Mouse (Mus musculus): ENCODE results near the gene H2-Eb1.

H2-Eb1 gene

GRCm38 (mm10) chr17:34301670-34302190 lies 3.9 kb upstream of the H2-Eb1 start:
- TF ChIP-seq GATA4 (IDR thresholded peaks at IDR 0.05; ENCODE audit: insufficient replicate concordance, low read length): no peak

DNA sequence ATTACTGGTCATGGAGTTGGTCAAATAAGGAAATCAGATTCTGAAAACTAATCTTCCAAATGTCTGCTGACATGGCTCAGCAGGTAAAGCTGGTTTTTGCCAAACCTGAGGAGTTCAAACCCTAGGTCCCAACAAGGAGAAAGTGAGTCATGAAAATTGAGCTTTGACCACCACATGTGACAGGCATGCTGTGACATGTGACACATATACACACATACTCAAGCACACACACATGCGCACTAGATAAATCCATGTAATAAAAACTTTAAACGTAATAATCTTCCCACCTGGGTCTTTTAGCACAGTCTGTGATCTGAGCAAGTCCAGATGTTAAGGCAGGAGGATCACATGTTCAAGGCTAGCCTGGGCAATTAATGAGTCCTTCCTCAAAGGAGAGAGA lies 1.9 kb upstream of the H2-Eb1 start:
- no peak for TF ChIP-seq GATA4 (IDR thresholded peaks at IDR 0.05; ENCODE audit: insufficient replicate concordance, low read length)

GRCm38 (mm10) chr17:34304751-34305150 lies 916 bp upstream of the H2-Eb1 start:
- no peak for TF ChIP-seq GATA4 (IDR thresholded peaks at IDR 0.05; ENCODE audit: insufficient replicate concordance, low read length)

DNA sequence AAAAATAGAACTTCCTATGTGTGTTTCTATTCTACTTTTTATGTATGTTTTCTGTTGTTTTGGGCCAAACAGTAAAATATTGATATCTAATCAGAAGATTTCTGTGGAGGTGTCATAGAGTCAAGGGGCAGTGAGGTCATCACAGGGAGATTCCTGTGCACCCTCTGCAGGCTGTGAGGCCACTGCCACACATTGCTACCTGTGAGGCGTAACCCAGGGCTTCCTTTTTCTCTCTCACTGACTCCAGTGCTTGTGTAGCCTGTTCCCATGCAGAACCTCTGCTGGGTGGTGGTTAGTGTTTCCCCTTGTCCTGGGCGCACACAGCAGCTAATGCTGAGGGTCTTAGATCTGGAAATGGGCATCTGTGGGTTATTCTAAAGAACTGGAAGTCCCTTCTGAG lies 740 bp downstream of the H2-Eb1 start:
- no peak for TF ChIP-seq GATA4 (IDR thresholded peaks at IDR 0.05; ENCODE audit: insufficient replicate concordance, low read length)

- no peak for TF ChIP-seq GATA4 (IDR thresholded peaks at IDR 0.05; ENCODE audit: insufficient replicate concordance, low read length)
These were observed 1.5 kb downstream of the H2-Eb1 start for GRCm38 (mm10) chr17:34307216-34307615.

- no peak for TF ChIP-seq GATA4 (IDR thresholded peaks at IDR 0.05; ENCODE audit: insufficient replicate concordance, low read length)
These were observed 2.5 kb downstream of the H2-Eb1 start for GRCm38 (mm10) chr17:34308161-34308560.

DNA sequence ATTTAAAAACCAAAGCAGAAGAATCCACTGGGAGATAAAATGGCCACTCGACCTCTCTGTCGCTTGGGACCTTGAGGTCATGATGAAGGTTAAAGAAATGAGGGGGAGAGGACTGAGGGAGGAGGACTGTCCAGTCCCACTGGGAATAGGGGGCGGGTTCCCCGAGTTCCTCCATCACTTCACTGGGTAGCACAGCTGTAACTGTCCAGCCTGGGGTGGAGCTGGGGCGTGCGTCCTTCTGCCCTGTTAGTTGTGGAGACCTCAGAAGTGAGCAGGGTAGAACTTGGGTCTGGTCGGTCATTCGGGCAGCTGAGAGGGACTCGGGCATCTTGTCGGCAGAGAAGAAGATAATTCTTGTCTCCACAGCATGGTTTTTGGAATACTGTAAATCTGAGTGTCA lies 3.6 kb downstream of the H2-Eb1 start:
- TF ChIP-seq GATA4 (IDR thresholded peaks at IDR 0.05; ENCODE audit: insufficient replicate concordance, low read length): no peak

DNA sequence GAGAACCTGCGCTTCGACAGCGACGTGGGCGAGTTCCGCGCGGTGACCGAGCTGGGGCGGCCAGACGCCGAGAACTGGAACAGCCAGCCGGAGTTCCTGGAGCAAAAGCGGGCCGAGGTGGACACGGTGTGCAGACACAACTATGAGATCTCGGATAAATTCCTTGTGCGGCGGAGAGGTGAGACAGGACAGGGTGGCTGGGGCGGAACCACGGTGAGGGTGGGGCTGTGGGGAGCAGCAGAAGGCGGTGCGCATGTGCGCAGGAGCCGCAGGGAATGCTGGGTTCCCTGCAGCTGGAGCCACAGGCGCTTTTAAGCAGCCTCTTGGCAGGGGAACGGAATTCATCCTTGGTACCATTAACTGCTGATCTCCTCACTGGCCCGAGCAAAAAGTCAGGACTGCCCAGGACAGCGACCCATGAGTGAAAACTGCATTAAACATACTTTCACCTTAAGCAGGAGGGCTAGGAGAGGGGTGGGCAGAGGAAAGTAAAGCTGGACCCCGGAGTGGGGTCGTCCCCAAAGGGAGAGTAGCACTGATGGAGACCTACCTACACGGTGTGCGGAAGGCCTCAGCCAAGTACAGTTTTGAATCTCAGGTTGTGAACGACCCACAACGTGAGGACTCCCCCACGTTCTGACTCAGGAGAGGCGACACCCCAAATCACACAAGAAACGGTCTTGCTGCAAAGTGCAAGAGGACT lies 4.2 kb downstream of the H2-Eb1 start:
- TF ChIP-seq GATA4 (IDR thresholded peaks at IDR 0.05; ENCODE audit: insufficient replicate concordance, low read length): no peak

GRCm38 (mm10) chr17:34312185-34312584 lies 6.5 kb downstream of the H2-Eb1 start:
- no peak for TF ChIP-seq GATA4 (IDR thresholded peaks at IDR 0.05; ENCODE audit: insufficient replicate concordance, low read length)

- TF ChIP-seq GATA4 (IDR thresholded peaks at IDR 0.05; ENCODE audit: insufficient replicate concordance, low read length): no peak
These were observed 7.7 kb downstream of the H2-Eb1 start for GRCm38 (mm10) chr17:34313393-34313792.

DNA sequence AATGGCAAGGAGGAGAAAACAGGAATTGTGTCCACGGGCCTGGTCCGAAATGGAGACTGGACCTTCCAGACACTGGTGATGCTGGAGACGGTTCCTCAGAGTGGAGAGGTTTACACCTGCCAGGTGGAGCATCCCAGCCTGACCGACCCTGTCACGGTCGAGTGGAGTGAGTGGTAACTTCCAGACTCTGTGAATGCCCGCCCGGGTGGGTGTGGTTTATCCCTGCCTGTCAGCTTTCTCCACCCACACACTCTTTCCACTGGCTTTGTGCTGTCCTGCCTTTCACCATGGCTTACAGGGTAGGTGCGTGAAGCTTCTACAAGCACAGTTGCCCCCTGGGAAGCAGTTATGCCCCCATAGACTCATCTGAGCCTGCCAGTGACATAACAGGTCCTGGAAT lies 8.6 kb downstream of the H2-Eb1 start:
- no peak for TF ChIP-seq GATA4 (IDR thresholded peaks at IDR 0.05; ENCODE audit: insufficient replicate concordance, low read length)

DNA sequence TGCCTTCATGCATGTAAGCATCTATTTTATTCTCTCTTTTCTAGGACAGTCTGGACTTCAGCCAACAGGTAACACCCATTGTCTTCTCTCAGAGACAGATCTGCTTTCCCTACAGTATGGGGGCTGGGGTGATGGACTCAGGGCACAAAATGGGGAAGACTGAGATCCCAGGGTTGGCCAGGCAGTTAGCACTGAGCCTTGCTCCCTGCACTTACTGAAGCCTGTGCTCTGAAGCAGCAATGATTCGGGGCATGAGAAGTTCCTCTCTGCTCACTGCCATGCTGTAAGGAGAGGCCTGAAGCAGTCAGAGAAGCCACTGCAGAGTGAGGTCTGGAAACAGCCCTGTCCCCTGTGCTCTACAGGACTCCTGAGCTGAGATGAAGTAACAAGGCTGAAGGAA lies 9.8 kb downstream of the H2-Eb1 start:
- no peak for TF ChIP-seq GATA4 (IDR thresholded peaks at IDR 0.05; ENCODE audit: insufficient replicate concordance, low read length)

- TF ChIP-seq GATA4 (IDR thresholded peaks at IDR 0.05; ENCODE audit: insufficient replicate concordance, low read length): no peak
These were observed 11.0 kb downstream of the H2-Eb1 start for GRCm38 (mm10) chr17:34316697-34317096.

GRCm38 (mm10) chr17:34317275-34317674 lies 11.6 kb downstream of the H2-Eb1 start:
- TF ChIP-seq GATA4 (IDR thresholded peaks at IDR 0.05; ENCODE audit: insufficient replicate concordance, low read length): no peak

GRCm38 (mm10) chr17:34325436-34325835 lies 19.8 kb downstream of the H2-Eb1 start, which contains the start of gene H2-Eb2:
Gene H2-Eb2, plus strand, starts transcription at chr17:34325665.
- no peak for TF ChIP-seq GATA4 (IDR thresholded peaks at IDR 0.05; ENCODE audit: insufficient replicate concordance, low read length)

GRCm38 (mm10) chr17:34326373-34326772 lies 20.7 kb downstream of the H2-Eb1 start:
- no peak for TF ChIP-seq GATA4 (IDR thresholded peaks at IDR 0.05; ENCODE audit: insufficient replicate concordance, low read length)

DNA sequence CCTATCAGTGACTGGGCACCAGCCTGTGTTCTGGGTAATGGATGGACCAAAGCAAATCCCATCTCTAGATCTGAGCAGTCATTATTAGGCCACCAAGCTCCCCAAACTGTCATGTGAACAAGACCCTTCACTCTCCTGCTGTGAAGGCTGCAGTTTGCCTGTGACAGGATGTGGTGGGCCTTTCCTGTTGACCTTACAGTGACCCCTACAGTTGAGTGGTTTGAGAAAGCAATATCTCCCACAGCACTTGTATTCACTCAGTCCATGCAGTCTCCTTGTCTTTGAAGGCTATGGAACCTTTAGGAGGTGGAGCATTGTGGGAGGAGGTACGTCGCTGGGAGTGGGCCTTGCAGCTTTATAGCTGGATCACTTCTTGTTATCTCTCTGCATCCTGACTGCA lies 24.1 kb downstream of the H2-Eb1 start:
- TF ChIP-seq GATA4 (IDR thresholded peaks at IDR 0.05; ENCODE audit: insufficient replicate concordance, low read length): no peak
